Mouse (Mus musculus) myocyte (in vitro differentiated cells): ENCODE measurements around the gene Frmd4a.

ENCODE experiments used
- REST ChIP-seq: IDR thresholded peaks from one replicate; pipeline ENCODE4 v1.6.1; 2011; ENCODE audit warnings: mild to moderate bottlenecking, control low read depth, moderate library complexity; ENCODE audit not compliant: insufficient read depth, insufficient read length
- SRF ChIP-seq: IDR thresholded peaks from one replicate; pipeline ENCODE4 v1.6.1; 2011; ENCODE audit warnings: low read depth; ENCODE audit not compliant: control insufficient read depth, insufficient read length

DNA sequence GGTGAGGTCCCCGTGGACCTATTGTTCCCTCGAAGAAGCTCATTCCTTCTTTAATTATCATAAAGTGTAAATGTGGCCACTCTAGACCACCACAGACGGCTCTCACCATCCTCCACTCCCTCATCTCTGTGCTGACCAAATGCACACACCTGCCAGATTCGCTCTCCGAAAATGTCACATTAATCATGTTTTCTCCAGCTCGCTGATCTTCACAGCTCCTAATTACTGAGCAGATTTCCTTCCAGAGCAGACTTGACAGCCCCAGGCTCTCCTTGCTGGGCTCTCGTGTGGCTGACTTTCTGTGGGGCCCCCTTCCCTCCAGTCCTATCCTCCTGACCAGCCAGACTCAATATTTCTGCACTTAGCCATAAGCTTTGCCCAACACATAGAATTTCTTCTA lies 191.7 kb downstream of the Frmd4a start:
- TF ChIP-seq SRF = no peak
- TF ChIP-seq REST = no peak
